Mouse (Mus musculus): ENCODE measurements at regions not wholly inside any gene's neighbourhood (a gene's known extent, or its start where the extent isn't known, plus 50 kb on each side); places are given as distances from the start of the nearest gene placed in this dataset.
"Not testable (repeated sequence)": the region's sequence is repeated elsewhere in the genome, so short reads cannot be mapped to it uniquely, and the experiment has no call there.

- DNase-seq (ENCODE audit: low spot score): no peak
Observed at GRCm38 (mm10) chr16:63104383-63104782, 250.3 kb downstream of the Pros1 start.

GRCm38 (mm10) chr16:63104938-63105714 lies 251.0 kb downstream of the Pros1 start:
- DNase-seq (ENCODE audit: low spot score): no peak

- no peak for DNase-seq (ENCODE audit: low spot score)
Observed at GRCm38 (mm10) chr16:63116456-63116855, 262.3 kb downstream of the Pros1 start.

GRCm38 (mm10) chr16:63118721-63119120 lies 264.6 kb downstream of the Pros1 start:
- DNase-seq (ENCODE audit: low spot score): no peak

- no peak for DNase-seq (ENCODE audit: low spot score)
Observed at GRCm38 (mm10) chr16:63143851-63144250, 289.7 kb downstream of the Pros1 start.

GRCm38 (mm10) chr16:63155300-63155821 lies 301.3 kb downstream of the Pros1 start:
- no peak for DNase-seq (ENCODE audit: low spot score)

- DNase-seq (ENCODE audit: low spot score): no peak
Observed at GRCm38 (mm10) chr16:63170101-63170500, 316.0 kb downstream of the Pros1 start.

- no peak for DNase-seq (ENCODE audit: low spot score)
Observed at GRCm38 (mm10) chr16:63179228-63179627, 325.1 kb downstream of the Pros1 start.

GRCm38 (mm10) chr16:63191181-63191580 lies 337.1 kb downstream of the Pros1 start:
- DNase-seq (ENCODE audit: low spot score): no peak

- DNase-seq (ENCODE audit: low spot score): no peak
Observed at GRCm38 (mm10) chr16:63191623-63192022, 337.5 kb downstream of the Pros1 start.

- DNase-seq (ENCODE audit: low spot score): no peak
Observed at GRCm38 (mm10) chr16:63194595-63194994, 340.5 kb downstream of the Pros1 start.

GRCm38 (mm10) chr16:63213471-63213870 lies 359.4 kb downstream of the Pros1 start:
- not testable (repeated sequence) for DNase-seq (ENCODE audit: low spot score)

GRCm38 (mm10) chr16:63220228-63220879 lies 366.2 kb downstream of the Pros1 start:
- DNase-seq (ENCODE audit: low spot score): peak; percentile 23

GRCm38 (mm10) chr16:63224608-63225007 lies 370.5 kb downstream of the Pros1 start:
- no peak for DNase-seq (ENCODE audit: low spot score)

- no peak for DNase-seq (ENCODE audit: low spot score)
Observed at GRCm38 (mm10) chr16:63225097-63225496, 371.0 kb downstream of the Pros1 start.

GRCm38 (mm10) chr16:63229135-63229534 lies 375.0 kb downstream of the Pros1 start:
- peak; percentile 15 for DNase-seq (ENCODE audit: low spot score)

- no peak for DNase-seq (ENCODE audit: low spot score)
Observed at GRCm38 (mm10) chr16:63229567-63229966, 375.5 kb downstream of the Pros1 start.

- DNase-seq (ENCODE audit: low spot score): peak; percentile 12
Observed at GRCm38 (mm10) chr16:63270173-63270572, 416.1 kb downstream of the Pros1 start.

GRCm38 (mm10) chr16:63277556-63277955 lies 423.4 kb downstream of the Pros1 start:
- no peak for DNase-seq (ENCODE audit: low spot score)

- DNase-seq (ENCODE audit: low spot score): peak; percentile 5
Observed at GRCm38 (mm10) chr16:63278259-63278697, 424.2 kb downstream of the Pros1 start.

GRCm38 (mm10) chr16:63287655-63288054 lies 433.5 kb downstream of the Pros1 start:
- DNase-seq (ENCODE audit: low spot score): no peak

- DNase-seq (ENCODE audit: low spot score): no peak
Observed at GRCm38 (mm10) chr16:63311676-63312075, 457.6 kb downstream of the Pros1 start.

- no peak for DNase-seq (ENCODE audit: low spot score)
Observed at GRCm38 (mm10) chr16:63313544-63313943, 459.4 kb downstream of the Pros1 start.
